Mouse (Mus musculus) limb, embryonic 10.5 days (tissue): ENCODE measurements around the gene Fgfr2. TPM values are rescaled to one million over a fixed set of nuclear protein-coding genes. Genes with fewer than 3 reads are reported as not detected.

Experiments used
- DNase-seq: peaks from one replicate; pipeline ENCODE4 v3.0.0-alpha.2; 2017; ENCODE audit warnings: low spot score
- H3K27ac ChIP-seq: fragments of 300-500 bp; sonication (generic); 2 replicates; pipeline ENCODE4 v1.5.1; 2016; ENCODE audit warnings: mild to moderate bottlenecking
- H3K27me3 ChIP-seq: fragments of 300-500 bp; sonication (generic); 2 replicates; pipeline ENCODE4 v1.6.1; 2016; ENCODE audit warnings: low read depth, mild to moderate bottlenecking; ENCODE audit not compliant: poor library complexity, severe bottlenecking
- H3K36me3 ChIP-seq: fragments of 300-500 bp; sonication (generic); 2 replicates; pipeline ENCODE4 v1.6.1; 2016; ENCODE audit warnings: mild to moderate bottlenecking, moderate library complexity
- H3K4me1 ChIP-seq: fragments of 300-500 bp; sonication (generic); 2 replicates; pipeline ENCODE4 v1.6.1; 2016
- H3K4me3 ChIP-seq: fragments of 300-500 bp; sonication (generic); 2 replicates; pipeline ENCODE4 v1.5.1; 2016; ENCODE audit warnings: mild to moderate bottlenecking, moderate library complexity
- H3K9me3 ChIP-seq: fragments of 300-500 bp; sonication (generic); replicated peaks from 2 replicates; pipeline ENCODE4 v1.6.1; 2016; ENCODE audit warnings: mild to moderate bottlenecking
- WGBS: fragments of 180-500 bp; shearing (Covaris S2); methylation state at CpG from one replicate; pipeline ENCODE4 v1.1.7; 2016; 5-methylcytosine and 5-hydroxymethylcytosine counted together
- polyA plus RNA-seq: library from polyadenylated mRNA; unstranded; fragments of >200 nt; fragmentation: Nextera tagmentation; extraction: Ambion mirVana; gene quantifications from 2 replicates; pipeline ENCODE4 v1.2.1, GENCODE M21; 2016

Gene Fgfr2
- polyA plus RNA-seq, 1 experiment from 2014 or later, result 64.4 TPM

DNA sequence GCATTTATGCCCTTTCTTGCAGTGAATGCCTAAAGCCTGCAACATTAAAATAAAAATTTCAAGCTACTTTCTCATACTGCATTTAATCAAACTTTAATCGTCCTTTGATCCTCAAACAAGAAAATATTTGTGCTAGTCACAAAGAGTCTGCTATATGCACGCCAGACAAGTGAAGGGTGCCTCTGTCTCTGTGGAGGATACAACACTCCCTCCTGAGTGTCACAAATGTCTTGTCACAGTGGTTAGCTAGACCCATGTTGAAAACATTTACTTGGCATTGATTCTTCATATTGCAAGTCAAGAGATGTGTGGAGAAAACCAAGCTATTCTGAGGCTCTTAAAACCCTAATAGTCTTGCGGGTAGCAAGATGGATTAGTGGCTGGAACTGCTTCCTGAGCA is 2736.8 kb downstream of the Fgfr2 start:
- no peaks in the 10 kb centered on the region for H3K9me3 ChIP-seq
- H3K27ac ChIP-seq, result no peak overlapping the region
- H3K4me1 ChIP-seq, result no peaks in the 10 kb centered on the region
- H3K4me3 ChIP-seq, result no peak overlapping the region
- H3K36me3 ChIP-seq, result peaks cover 9% of the 10 kb centered on the region; the same call in 1 of the 2 replicates
- 86% methylated on average over 3 of the region's 3 CpGs for WGBS
- DNase-seq, result no peak
- no peaks in the 10 kb centered on the region for H3K27me3 ChIP-seq

- no peaks in the 10 kb centered on the region for H3K4me1 ChIP-seq
- no peaks in the 10 kb centered on the region for H3K9me3 ChIP-seq
- H3K4me3 ChIP-seq, result no peak overlapping the region
- 94% methylated on average over 8 of the region's 8 CpGs for WGBS
- H3K36me3 ChIP-seq, result peaks cover 9% of the 10 kb centered on the region; the same call in 1 of the 2 replicates
- no peak overlapping the region for H3K27ac ChIP-seq
- H3K27me3 ChIP-seq, result no peaks in the 10 kb centered on the region
- no peak for DNase-seq
Observed at GRCm38 (mm10) chr7:130385732-130386294, 2737.3 kb downstream of the Fgfr2 start.

GRCm38 (mm10) chr7:130382126-130382525 is 2741.0 kb downstream of the Fgfr2 start:
- H3K27ac ChIP-seq, result no peak overlapping the region
- no peak overlapping the region for H3K4me3 ChIP-seq
- H3K36me3 ChIP-seq, result 0 out of 2 replicates have a peak, but pooled peaks cover 2% of the 10 kb centered on the region
- WGBS, result 93% methylated on average over 13 of the region's 13 CpGs
- no peaks in the 10 kb centered on the region for H3K27me3 ChIP-seq
- no peaks in the 10 kb centered on the region for H3K9me3 ChIP-seq
- no peaks in the 10 kb centered on the region for H3K4me1 ChIP-seq
- no peak for DNase-seq

DNA sequence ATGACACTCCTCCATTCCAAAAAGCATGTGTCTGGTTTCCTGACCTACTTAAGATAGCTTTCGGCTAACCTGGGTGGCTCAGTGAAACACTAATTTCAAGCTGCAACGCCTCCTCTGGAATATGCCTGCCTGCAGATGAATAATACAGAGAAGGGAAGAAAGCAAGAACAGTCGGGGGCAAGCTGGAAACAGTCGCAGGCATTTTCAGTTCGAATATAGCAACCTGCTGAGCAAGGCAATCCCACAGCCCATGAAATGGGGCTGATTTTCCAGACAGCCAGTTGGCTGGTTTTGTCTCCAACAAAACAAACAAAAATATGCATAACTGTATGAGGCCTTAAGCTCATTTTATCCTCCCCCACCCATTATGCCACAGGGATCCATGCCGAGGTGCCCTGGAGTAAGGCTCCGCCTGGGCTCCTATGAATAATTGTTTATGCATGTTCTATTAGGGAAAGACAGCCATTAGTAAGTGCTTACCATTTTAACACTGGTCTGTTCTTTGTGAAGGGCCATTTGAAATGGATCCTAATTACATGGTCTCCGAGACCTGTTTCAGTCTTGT is 2741.7 kb downstream of the Fgfr2 start:
- Histone ChIP-seq H3K27me3 (no peaks in the 10 kb centered on the region), H3K4me3 (no peak overlapping the region), H3K4me1 (no peaks in the 10 kb centered on the region), H3K9me3 (no peaks in the 10 kb centered on the region), H3K36me3 (no peaks in the 10 kb centered on the region), H3K27ac (no peak overlapping the region)
- WGBS, result 86% methylated on average over 8 of the region's 8 CpGs
- no peak for DNase-seq

DNA sequence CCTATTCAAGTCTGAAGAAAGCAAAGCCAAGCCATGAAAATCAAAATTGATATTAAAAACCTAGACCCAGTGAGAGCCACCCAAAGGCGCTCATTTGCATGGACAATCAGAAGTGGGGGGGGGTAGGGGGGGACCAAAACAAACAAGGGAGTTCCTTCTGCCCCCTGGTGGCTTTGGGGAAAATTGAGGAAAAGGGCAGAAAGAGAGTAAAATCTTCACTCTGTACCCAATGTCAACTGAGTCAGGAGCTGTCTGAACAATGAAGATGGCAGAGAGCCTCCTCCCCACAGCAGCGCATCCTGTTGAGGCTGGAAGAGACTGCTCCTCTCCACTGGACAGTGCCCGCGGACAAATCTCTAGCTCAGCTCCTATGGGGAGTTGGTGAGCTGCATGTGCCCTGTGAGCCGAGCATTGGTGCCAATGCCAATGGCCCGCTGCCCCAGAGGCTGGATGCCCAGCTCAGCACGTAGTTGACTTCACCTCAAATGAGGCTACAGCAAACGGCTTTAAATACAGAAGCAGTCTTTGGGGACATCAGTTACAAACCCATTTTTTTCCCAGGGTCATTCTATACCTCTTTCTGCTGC is 2742.3 kb downstream of the Fgfr2 start:
- DNase-seq, result no peak
- 87% methylated on average over 8 of the region's 8 CpGs for WGBS
- Histone ChIP-seq H3K27me3 (no peaks in the 10 kb centered on the region), H3K36me3 (no peaks in the 10 kb centered on the region), H3K27ac (no peak overlapping the region), H3K9me3 (no peaks in the 10 kb centered on the region), H3K4me3 (no peak overlapping the region), H3K4me1 (no peaks in the 10 kb centered on the region)

GRCm38 (mm10) chr7:130380367-130380766 is 2742.8 kb downstream of the Fgfr2 start:
- H3K36me3 ChIP-seq, result no peaks in the 10 kb centered on the region
- DNase-seq, result no peak
- WGBS, result 93% methylated on average over 7 of the region's 7 CpGs
- H3K4me1 ChIP-seq, result no peaks in the 10 kb centered on the region
- no peak overlapping the region for H3K4me3 ChIP-seq
- H3K27me3 ChIP-seq, result no peaks in the 10 kb centered on the region
- no peaks in the 10 kb centered on the region for H3K9me3 ChIP-seq
- no peak overlapping the region for H3K27ac ChIP-seq

- Histone ChIP-seq H3K27ac (no peak overlapping the region), H3K4me1 (no peaks in the 10 kb centered on the region), H3K36me3 (no peaks in the 10 kb centered on the region), H3K4me3 (no peak overlapping the region), H3K27me3 (no peaks in the 10 kb centered on the region), H3K9me3 (no peaks in the 10 kb centered on the region)
- DNase-seq, result no peak
- 96% methylated on average over 5 of the region's 5 CpGs for WGBS
Observed at GRCm38 (mm10) chr7:130379886-130380285, 2743.3 kb downstream of the Fgfr2 start.

GRCm38 (mm10) chr7:130378308-130378707 is 2744.8 kb downstream of the Fgfr2 start:
- H3K27ac ChIP-seq, result no peak overlapping the region
- no peaks in the 10 kb centered on the region for H3K36me3 ChIP-seq
- no peaks in the 10 kb centered on the region for H3K27me3 ChIP-seq
- no peaks in the 10 kb centered on the region for H3K4me1 ChIP-seq
- no peak for DNase-seq
- no peak overlapping the region for H3K4me3 ChIP-seq
- WGBS, result 82% methylated on average over 3 of the region's 3 CpGs
- no peaks in the 10 kb centered on the region for H3K9me3 ChIP-seq

DNA sequence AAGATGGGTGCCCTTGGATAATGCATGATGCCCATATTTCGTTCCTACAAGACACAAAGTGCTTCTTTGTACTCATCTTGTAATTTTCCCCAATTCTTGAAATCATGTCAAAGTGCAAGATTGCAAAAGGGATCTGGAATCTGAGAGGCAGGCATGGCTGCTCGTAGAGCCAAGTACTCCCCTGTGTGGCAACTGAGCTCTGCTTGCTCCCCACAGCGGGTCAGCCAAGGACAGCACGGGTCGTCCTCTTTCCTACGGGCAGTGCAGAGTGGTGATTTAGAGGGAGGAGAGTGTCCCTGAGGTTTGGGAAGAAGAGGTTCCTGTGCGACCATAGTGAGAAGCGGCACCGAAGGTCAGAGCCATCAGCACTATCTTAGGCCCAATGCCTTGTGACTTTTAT is 2748.8 kb downstream of the Fgfr2 start:
- H3K36me3 ChIP-seq, result no peaks in the 10 kb centered on the region
- peaks cover 2% of the 10 kb centered on the region for H3K4me1 ChIP-seq
- WGBS, result 84% methylated on average over 9 of the region's 9 CpGs
- H3K27me3 ChIP-seq, result 0 out of 2 replicates have a peak, but pooled peaks cover 3% of the 10 kb centered on the region
- no peak overlapping the region for H3K27ac ChIP-seq
- no peak overlapping the region for H3K4me3 ChIP-seq
- no peaks in the 10 kb centered on the region for H3K9me3 ChIP-seq
- DNase-seq, result no peak

DNA sequence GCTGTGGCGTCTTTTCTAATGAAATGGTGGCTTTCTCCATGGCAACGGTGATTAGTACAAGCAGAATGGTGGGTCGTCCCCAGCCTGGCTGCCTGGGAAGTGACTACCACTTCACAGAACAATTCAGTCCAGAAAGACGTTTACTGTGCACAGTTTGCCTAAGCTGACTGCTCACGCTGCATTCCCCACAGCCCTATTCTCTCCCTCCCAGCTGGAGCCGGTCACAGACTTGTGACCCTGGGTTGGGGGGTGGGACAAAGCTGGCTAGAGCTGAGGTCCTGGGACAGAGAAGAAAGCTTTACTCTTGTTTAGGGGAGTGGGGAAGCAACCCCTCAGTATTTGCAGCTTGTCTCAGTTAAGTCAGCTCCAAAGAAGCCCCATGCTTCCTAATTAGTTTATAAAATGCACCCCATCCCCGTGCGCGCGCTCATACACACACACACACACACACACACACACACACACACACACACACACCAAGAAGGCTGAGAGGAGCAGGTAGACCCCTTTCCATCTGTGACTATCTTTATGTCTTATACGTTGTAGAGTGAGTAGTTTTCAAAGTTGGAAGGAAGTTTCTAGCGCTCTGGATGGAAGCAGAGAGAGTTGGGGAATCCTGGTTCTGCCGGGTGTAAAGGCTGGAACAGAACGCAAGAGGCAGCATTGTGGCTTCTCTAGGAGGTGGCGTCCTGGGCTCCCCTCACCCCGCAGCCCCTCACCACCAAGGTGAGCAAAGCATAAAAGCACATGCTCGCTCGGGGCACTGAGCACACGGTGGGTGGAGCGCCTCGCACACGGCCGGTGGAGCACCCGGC is 2754.1 kb downstream of the Fgfr2 start:
- peak overlapping the region; percentile 25 for H3K4me3 ChIP-seq
- peaks cover 23% of the 10 kb centered on the region for H3K4me1 ChIP-seq
- H3K27ac ChIP-seq, result peak overlapping the region; percentile 33; the same call in 1 of the 2 replicates
- H3K36me3 ChIP-seq, result no peaks in the 10 kb centered on the region
- no peaks in the 10 kb centered on the region for H3K9me3 ChIP-seq
- 0 out of 2 replicates have a peak, but pooled peaks cover 3% of the 10 kb centered on the region for H3K27me3 ChIP-seq
- WGBS, result 50% methylated on average over 24 of the region's 24 CpGs
- peak; percentile 46 for DNase-seq

- Histone ChIP-seq H3K36me3 (no peaks in the 10 kb centered on the region), H3K27ac (peak overlapping the region; percentile 33; the same call in 1 of the 2 replicates), H3K4me1 (peaks cover 23% of the 10 kb centered on the region), H3K4me3 (peak overlapping the region; percentile 25), H3K9me3 (no peaks in the 10 kb centered on the region), H3K27me3 (0 out of 2 replicates have a peak, but pooled peaks cover 3% of the 10 kb centered on the region)
- 41% methylated on average over 13 of the region's 13 CpGs for WGBS
- DNase-seq, result no peak
Observed at GRCm38 (mm10) chr7:130368036-130368826, 2754.9 kb downstream of the Fgfr2 start.

DNA sequence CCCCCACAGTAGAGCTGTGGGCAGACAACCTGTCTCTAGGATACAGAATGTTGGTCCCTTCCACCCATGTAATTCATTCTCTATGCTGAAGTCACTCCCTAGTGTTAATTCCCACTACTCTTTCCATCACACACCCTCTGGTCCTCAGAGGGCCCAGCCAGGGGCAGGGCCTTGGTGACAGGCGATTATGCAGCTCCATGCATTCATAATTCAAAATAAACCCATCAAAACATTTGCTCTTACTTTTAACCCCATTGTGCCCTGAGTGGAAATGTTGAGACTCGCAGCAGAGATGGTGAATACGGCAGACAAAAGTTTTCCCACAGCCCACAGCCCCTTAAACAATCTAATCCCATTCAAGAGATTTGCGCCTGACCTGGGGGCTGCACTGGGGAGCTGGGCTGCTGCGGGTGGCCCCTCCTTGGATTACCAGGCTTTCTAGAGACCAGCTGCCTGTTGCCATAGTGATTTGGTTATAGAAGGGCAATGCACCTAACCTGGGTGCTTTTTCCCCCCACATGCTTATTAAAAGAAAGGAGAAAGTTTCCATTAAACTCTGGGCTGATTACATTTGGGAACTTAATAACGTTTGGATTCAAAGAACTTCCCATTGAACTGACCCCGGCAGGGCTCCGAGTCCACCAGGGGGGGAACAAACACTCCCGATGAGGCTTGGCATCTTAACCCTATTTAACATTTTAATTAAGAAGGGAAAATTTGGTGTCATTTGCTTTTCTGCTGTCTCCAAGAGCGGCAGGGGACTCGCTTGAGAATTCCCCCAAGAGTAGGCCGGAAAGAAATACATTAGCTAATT is 2755.7 kb downstream of the Fgfr2 start:
- no peak for DNase-seq
- H3K4me1 ChIP-seq, result peaks cover 23% of the 10 kb centered on the region
- H3K27ac ChIP-seq, result no peak overlapping the region
- no peak overlapping the region for H3K4me3 ChIP-seq
- 47% methylated on average over 12 of the region's 12 CpGs for WGBS
- 0 out of 2 replicates have a peak, but pooled peaks cover 3% of the 10 kb centered on the region for H3K27me3 ChIP-seq
- no peaks in the 10 kb centered on the region for H3K9me3 ChIP-seq
- no peaks in the 10 kb centered on the region for H3K36me3 ChIP-seq
